Mouse (Mus musculus) spleen, adult 2 months (tissue): ENCODE data around the gene Ift46.

Source experiments
- CTCF ChIP-seq: fragments of 200-500 bp; IDR thresholded peaks from 2 replicates; pipeline ENCODE4 v1.5.1; 2011; ENCODE audit warnings: mild to moderate bottlenecking, inconsistent platforms; ENCODE audit not compliant: insufficient read depth, insufficient read length, insufficient replicate concordance; ENCODE audit errors: extremely low read depth
- POLR2A ChIP-seq: fragments of 200-500 bp; IDR thresholded peaks from 2 replicates; pipeline ENCODE4 v1.6.1; 2011; ENCODE audit warnings: low read depth, low read length, inconsistent platforms

- TF ChIP-seq CTCF (peak; percentile 63; the same call in 1 of the 2 replicates), POLR2A (no peak)
Observed at GRCm38 (mm10) chr9:44836439-44836838, 68.7 kb downstream of the Ift46 start.
